8 mouse cellular contexts compared by ENCODE assay signal in the genomic region with DNA sequence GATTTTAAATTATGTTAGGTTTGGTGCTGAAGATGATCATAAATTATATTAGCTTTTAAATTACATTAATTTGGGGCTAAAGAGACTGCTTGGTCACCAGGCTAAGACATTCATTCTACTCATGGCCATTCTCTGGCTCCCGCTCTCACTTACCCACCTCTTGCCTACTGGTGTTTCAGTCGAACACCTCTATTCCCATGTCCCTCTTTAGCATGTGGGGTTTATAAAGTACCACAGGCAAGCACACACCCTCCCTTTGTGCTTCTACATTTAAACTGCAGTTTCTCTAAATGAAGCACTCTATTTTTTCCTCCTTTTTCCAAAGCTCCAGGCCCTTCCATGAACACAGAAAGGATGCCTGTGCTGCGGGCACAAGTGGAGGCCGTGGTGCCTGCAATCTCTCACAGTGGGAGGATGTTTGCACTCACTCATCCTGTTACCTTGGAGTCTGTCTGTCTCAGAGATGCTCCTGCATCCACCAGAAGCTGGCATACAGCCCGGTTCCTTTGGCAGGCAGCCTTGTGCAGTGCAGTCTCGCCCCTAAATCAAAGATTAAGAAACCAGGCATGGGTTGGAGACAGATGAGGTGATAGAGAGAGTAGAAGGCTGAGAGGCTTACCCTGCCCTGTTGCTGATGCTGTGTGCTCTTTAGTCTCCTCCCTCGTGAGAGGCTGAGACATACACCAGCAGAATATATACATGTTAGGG. TPM values are rescaled to one million over a fixed set of nuclear protein-coding genes. Genes with fewer than 3 reads are reported as not detected.
DNase-seq lines count a peak whose midpoint lies in the region; ATAC-seq and TF ChIP-seq lines count a peak whose summit lies in the region.

No protein-coding gene starts in this region.

- H3K9ac ChIP-seq in kidney, embryonic 14.5 days (ENCODE audit: low read depth, low read length): no peak overlapping the region
- no peak overlapping the region for H3K9ac ChIP-seq in neural tube, embryonic 12.5 days

- H3K36me3 ChIP-seq in kidney, adult 2 months (ENCODE audit: control insufficient read depth, insufficient read depth, low read length): no peaks in the 10 kb centered on the region
- H3K36me3 ChIP-seq in kidney, embryonic 14.5 days (ENCODE audit: control insufficient read depth, insufficient read depth, low read length): no peaks in the 10 kb centered on the region
- no peaks in the 10 kb centered on the region for H3K36me3 ChIP-seq in neural tube, embryonic 12.5 days

- H3K27me3 ChIP-seq in kidney, adult 2 months (replicated peaks; ENCODE audit: control insufficient read depth, insufficient read depth, low read length): no peaks in the 10 kb centered on the region
- no peaks in the 10 kb centered on the region for H3K27me3 ChIP-seq in kidney, embryonic 14.5 days (ENCODE audit: control insufficient read depth, insufficient read depth, low read length)
- H3K27me3 ChIP-seq in neural tube, embryonic 12.5 days (replicated peaks): no peaks in the 10 kb centered on the region

- no peak for TF ChIP-seq CTCF in kidney, adult 2 months (conservative IDR thresholded peaks at IDR 0.05; ENCODE audit: insufficient read depth, insufficient read length, low read depth, low read length)

- no peak overlapping the region for H3K4me2 ChIP-seq in kidney, embryonic 14.5 days (replicated peaks; ENCODE audit: low read depth, low read length)
- no peak overlapping the region for H3K4me2 ChIP-seq in neural tube, embryonic 12.5 days (replicated peaks)

- no peaks in the 10 kb centered on the region for H3K4me1 ChIP-seq in kidney, adult 2 months (ENCODE audit: control insufficient read depth, insufficient read depth, low read length)
- no peaks in the 10 kb centered on the region for H3K4me1 ChIP-seq in kidney, embryonic 14.5 days (ENCODE audit: control insufficient read depth, insufficient read depth, low read length)
- H3K4me1 ChIP-seq in neural tube, embryonic 12.5 days: no peaks in the 10 kb centered on the region

- H3K27ac ChIP-seq in kidney, adult 2 months (ENCODE audit: insufficient read depth, low read depth, low read length): no peak overlapping the region
- H3K27ac ChIP-seq in kidney, embryonic 14.5 days (ENCODE audit: low read depth, low read length): no peak overlapping the region
- H3K27ac ChIP-seq in neural tube, embryonic 12.5 days: no peak overlapping the region

- no peaks in the 10 kb centered on the region for H3K9me3 ChIP-seq in kidney, embryonic 14.5 days (ENCODE audit: control insufficient read depth, low read length)
- no peaks in the 10 kb centered on the region for H3K9me3 ChIP-seq in neural tube, embryonic 12.5 days

- no peak; the same call in 1 of the 2 replicates for ATAC-seq in kidney, embryonic 14.5 days (ENCODE audit: low FRiP score, low TSS enrichment)
- ATAC-seq in neural tube, embryonic 12.5 days (ENCODE audit: low FRiP score, low read depth): peak; percentile 94

- peak; percentile 32 for DNase-seq in kidney, adult 2 months
- peak; percentile 66 to 74 for DNase-seq in cerebellum, adult 18-20 months
- peak; percentile 30 for DNase-seq in gastrocnemius, postnatal 25 days
- peak; percentile 71 to 88 for DNase-seq in left cerebral cortex, adult 8-10 months (ENCODE audit: low spot score in 2 of 2)
- no peak for DNase-seq in thymus, adult 18-20 months
- no peak for DNase-seq in embryo, embryonic 11 days

- H3K4me3 ChIP-seq in kidney, adult 2 months (ENCODE audit: insufficient read depth, low read depth, low read length): no peak overlapping the region
- no peak overlapping the region for H3K4me3 ChIP-seq in kidney, embryonic 14.5 days (ENCODE audit: low read length)
- H3K4me3 ChIP-seq in neural tube, embryonic 12.5 days: no peak overlapping the region

- no peak for TF ChIP-seq POLR2A in kidney, adult 2 months (IDR thresholded peaks at IDR 0.05; ENCODE audit: low read depth, low read length)

- WGBS in kidney, adult 2 months: 67% methylated on average over 7 of the region's 7 CpGs
- 82% methylated on average over 7 of the region's 7 CpGs for WGBS in kidney, embryonic 14.5 days
- WGBS in neural tube, embryonic 12.5 days: 63% methylated on average over 7 of the region's 7 CpGs

RNA-seq across cellular contexts. Expression of gene Ptn, which starts 40.6 kb away (rescaled TPM):
- polyA plus RNA-seq in kidney, adult 2 months (2012; rRNA removed): 1.6 TPM in 2 replicates
- 293 and 358 TPM in 2 replicates for polyA plus RNA-seq in kidney, embryonic 14.5 days (2014; fragmentation: Nextera tagmentation; extraction: Ambion mirVana)
- total RNA-seq in gastrocnemius, postnatal 25 days (2021): 1 to 10 TPM; 2.6 to 4.6 TPM
- total RNA-seq in left cerebral cortex, adult 8-10 months (2022): 100 to 1,000 TPM; 297 to 351 (median 316) TPM
- 408 and 427 TPM in 2 replicates for polyA plus RNA-seq in neural tube, embryonic 12.5 days (2016; fragmentation: Nextera tagmentation; extraction: Ambion mirVana)

Comparison
In these comparisons a context has a peak if more than half of its experiments do, and no peak if none do; other contexts are left out.
1. RNA of gene Ptn, which starts 40.6 kb away (polyA plus RNA-seq): 408 to 427 TPM in neural tube, embryonic 12.5 days and 293 to 358 TPM in kidney, embryonic 14.5 days; 1.6 TPM in kidney, adult 2 months; every median in the first group is over 100 times any median in the second.
2. DNase-seq: peak in kidney, adult 2 months (single experiment), cerebellum, adult 18-20 months (2 of 2), gastrocnemius, postnatal 25 days (single experiment) and left cerebral cortex, adult 8-10 months (2 of 2); none in thymus, adult 18-20 months (0 of 2) and embryo, embryonic 11 days (single experiment).